Mouse (Mus musculus): ENCODE measurements around the gene Cpt1c. TPM values are rescaled to one million over a fixed set of nuclear protein-coding genes. Genes with fewer than 3 reads are reported as not detected.

Cpt1c gene
- total and polyA plus RNA-seq, 3 experiments, result 4.5 to 12.7 (median 10.2) TPM

DNA sequence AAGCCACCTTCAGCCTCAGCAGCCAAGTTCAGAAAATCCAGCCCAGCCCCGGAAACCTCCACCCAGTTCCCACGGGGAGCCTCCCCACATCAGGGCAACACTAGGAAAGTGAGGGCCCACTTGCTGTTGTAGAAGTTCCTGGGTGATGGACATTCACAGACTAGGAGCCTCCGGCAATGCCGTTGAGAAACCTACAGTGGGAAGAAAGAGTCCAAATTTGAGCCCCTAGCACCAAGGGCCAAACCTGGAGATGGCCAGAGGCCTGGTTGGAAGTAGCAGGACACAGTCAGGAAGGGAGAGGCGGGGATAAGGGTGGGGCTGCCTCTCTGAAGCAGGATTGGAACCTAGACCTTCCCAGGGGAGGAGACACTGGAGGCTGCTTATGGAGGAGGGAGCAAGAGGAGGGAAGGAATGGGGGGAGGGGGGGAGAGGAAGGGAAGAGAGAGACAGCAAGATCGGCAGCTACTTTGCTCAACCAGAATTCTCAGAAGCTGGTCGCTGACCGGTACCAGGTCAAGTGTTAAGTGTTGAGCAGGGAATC, 44.5 kb upstream of the Cpt1c start:
- no peak for DNase-seq (ENCODE audit: extremely low read depth)
- Histone ChIP-seq H3K4me3 (replicated peaks in 1 of 3; ENCODE audit: low read depth in 2 of 3, low read length in 2 of 3, poor library complexity in 1 of 3) (no peak overlapping the region), H3K27ac (ENCODE audit: insufficient read depth, low read depth) (no peak overlapping the region), H3K27me3 (replicated peaks) (no peaks in the 10 kb centered on the region), H3K4me2 (ENCODE audit: insufficient read depth, low read depth, poor library complexity, severe bottlenecking) (no peak overlapping the region), H3K4me1 (ENCODE audit: control insufficient read depth in 1 of 2, insufficient read depth in 2 of 2) (peaks cover 0 to 22% of the 10 kb centered on the region in 2 experiments; a peak in 2 of 4 replicates), H3K79me2 (replicated peaks; ENCODE audit: control insufficient read depth, extremely low read depth, insufficient read depth, poor library complexity, severe bottlenecking) (peaks cover 18% of the 10 kb centered on the region), H3K9me3 (replicated peaks; ENCODE audit: low read length) (no peaks in the 10 kb centered on the region), H3K9ac (ENCODE audit: insufficient read depth, low read depth) (no peak overlapping the region), H3K36me3 (replicated peaks in 1 of 2; ENCODE audit: control insufficient read depth in 1 of 2, insufficient read depth in 1 of 2, low read length in 1 of 2) (peaks cover 0 to 16% of the 10 kb centered on the region in 2 experiments)
- in situ Hi-C loops (cut with MboI; ENCODE audit: low pct_ligation_motif_present, low pct_unique_long_range_greater_than_20kb, low sequenced_read_pairs) (no loop called here), dilution Hi-C loops (cut with MboI; ENCODE audit: extremely low pct_ligation_motif_present, extremely low pct_unique_long_range_greater_than_20kb, low sequenced_read_pairs) (no loop called here)
- no peak for TF ChIP-seq RCOR1 (conservative IDR thresholded peaks at IDR 0.05; ENCODE audit: low read depth, low read length)
- TF ChIP-seq NRF1 (IDR thresholded peaks at IDR 0.05; ENCODE audit: low read depth, low read length), result no peak
- no peak for TF ChIP-seq MAFK (IDR thresholded peaks at IDR 0.05; ENCODE audit: insufficient replicate concordance, low read length)
- TF ChIP-seq MYC (IDR thresholded peaks at IDR 0.05; ENCODE audit: low read depth, low read length), result no peak
- no peak for TF ChIP-seq TCF12 (IDR thresholded peaks at IDR 0.05; ENCODE audit: low read depth, low read length)
- no peak for TF ChIP-seq JUN (IDR thresholded peaks at IDR 0.05; ENCODE audit: insufficient read depth, low read depth, low read length)
- no peak for TF ChIP-seq ELF1 (IDR thresholded peaks at IDR 0.05; ENCODE audit: low read depth, low read length)
- no peak for TF ChIP-seq POLR2AphosphoS2 (IDR thresholded peaks at IDR 0.05; ENCODE audit: low read depth, low read length)
- no peak for TF ChIP-seq MEF2A (IDR thresholded peaks at IDR 0.05; ENCODE audit: borderline replicate concordance, low read depth, low read length)
- no peak for TF ChIP-seq NELFE (IDR thresholded peaks at IDR 0.05; ENCODE audit: low read depth, low read length)
- no peak for TF ChIP-seq JUND (conservative IDR thresholded peaks at IDR 0.05; ENCODE audit: low read depth, low read length)
- TF ChIP-seq ZNF384 (IDR thresholded peaks at IDR 0.05; ENCODE audit: low read depth, low read length), result no peak
- TF ChIP-seq ZKSCAN1 (IDR thresholded peaks at IDR 0.05; ENCODE audit: borderline replicate concordance, low read depth, low read length), result no peak
- no peak for TF ChIP-seq RAD21 (IDR thresholded peaks at IDR 0.05; ENCODE audit: low read depth, low read length)
- TF ChIP-seq GABPA (IDR thresholded peaks at IDR 0.05; ENCODE audit: insufficient replicate concordance, low read depth, low read length), result no peak
- no peak for TF ChIP-seq KAT2A (IDR thresholded peaks at IDR 0.05; ENCODE audit: insufficient replicate concordance, low read length)
- TF ChIP-seq POLR2A (IDR thresholded peaks at IDR 0.05; ENCODE audit: low read depth, low read length), result no peak
- no peak for TF ChIP-seq USF2 (conservative IDR thresholded peaks at IDR 0.05; ENCODE audit: low read depth, low read length)
- TF ChIP-seq BHLHE40 (IDR thresholded peaks at IDR 0.05; ENCODE audit: low read depth, low read length), result no peak
- TF ChIP-seq USF1 (IDR thresholded peaks at IDR 0.05; ENCODE audit: low read depth, low read length), result no peak

Data from CH12.LX (cell line).